Mouse (Mus musculus): ENCODE data around the gene Gm45618. TPM values are rescaled to one million over a fixed set of nuclear protein-coding genes. Genes with fewer than 3 reads are reported as not detected.

Gene Gm45618
- polyA plus RNA-seq, 1 experiment from 2014 or later = not detected

- no peaks in the 10 kb centered on the region for H3K9me3 ChIP-seq (ENCODE audit: control insufficient read depth, low read length)
- peak overlapping the region; percentile 39 for H3K4me3 ChIP-seq (ENCODE audit: low read length)
- peaks cover 48% of the 10 kb centered on the region for H3K27me3 ChIP-seq (ENCODE audit: control insufficient read depth, insufficient read depth, low read length)
- peak overlapping the region; percentile 59 for H3K4me2 ChIP-seq (replicated peaks; ENCODE audit: low read depth, low read length)
- WGBS = 29% methylated on average over 15 of the region's 17 CpGs
- no peak overlapping the region for H3K27ac ChIP-seq (ENCODE audit: low read depth, low read length)
- H3K36me3 ChIP-seq (ENCODE audit: control insufficient read depth, insufficient read depth, low read length) = no peaks in the 10 kb centered on the region
- ATAC-seq (ENCODE audit: low FRiP score, low TSS enrichment) = no peak
- H3K9ac ChIP-seq (ENCODE audit: low read depth, low read length) = no peak overlapping the region
- no peaks in the 10 kb centered on the region for H3K4me1 ChIP-seq (ENCODE audit: control insufficient read depth, insufficient read depth, low read length)
Observed at GRCm38 (mm10) chr7:142081736-142082135, 38.8 kb downstream of the Gm45618 start.

GRCm38 (mm10) chr7:142080876-142081275 is 39.7 kb downstream of the Gm45618 start:
- no peak overlapping the region for H3K27ac ChIP-seq (ENCODE audit: low read depth, low read length)
- H3K9ac ChIP-seq (ENCODE audit: low read depth, low read length) = no peak overlapping the region
- no peak overlapping the region for H3K4me3 ChIP-seq (ENCODE audit: low read length)
- no peaks in the 10 kb centered on the region for H3K36me3 ChIP-seq (ENCODE audit: control insufficient read depth, insufficient read depth, low read length)
- H3K27me3 ChIP-seq (ENCODE audit: control insufficient read depth, insufficient read depth, low read length) = peaks cover 48% of the 10 kb centered on the region
- H3K4me2 ChIP-seq (replicated peaks; ENCODE audit: low read depth, low read length) = no peak overlapping the region
- H3K9me3 ChIP-seq (ENCODE audit: control insufficient read depth, low read length) = no peaks in the 10 kb centered on the region
- ATAC-seq (ENCODE audit: low FRiP score, low TSS enrichment) = no peak
- 60% methylated on average over 2 of the region's 2 CpGs for WGBS
- no peaks in the 10 kb centered on the region for H3K4me1 ChIP-seq (ENCODE audit: control insufficient read depth, insufficient read depth, low read length)

GRCm38 (mm10) chr7:142079365-142079764 is 41.2 kb downstream of the Gm45618 start:
- Histone ChIP-seq H3K4me3 (ENCODE audit: low read length) (no peak overlapping the region), H3K4me2 (replicated peaks; ENCODE audit: low read depth, low read length) (no peak overlapping the region), H3K27me3 (ENCODE audit: control insufficient read depth, insufficient read depth, low read length) (peaks cover 42% of the 10 kb centered on the region), H3K4me1 (ENCODE audit: control insufficient read depth, insufficient read depth, low read length) (no peaks in the 10 kb centered on the region), H3K9me3 (ENCODE audit: control insufficient read depth, low read length) (no peaks in the 10 kb centered on the region), H3K27ac (ENCODE audit: low read depth, low read length) (no peak overlapping the region), H3K9ac (ENCODE audit: low read depth, low read length) (no peak overlapping the region), H3K36me3 (ENCODE audit: control insufficient read depth, insufficient read depth, low read length) (no peaks in the 10 kb centered on the region)
- no peak for ATAC-seq (ENCODE audit: low FRiP score, low TSS enrichment)
- WGBS = 54% methylated on average over 5 of the region's 5 CpGs

- no peaks in the 10 kb centered on the region for H3K9me3 ChIP-seq (ENCODE audit: control insufficient read depth, low read length)
- H3K27ac ChIP-seq (ENCODE audit: low read depth, low read length) = no peak overlapping the region
- no peaks in the 10 kb centered on the region for H3K36me3 ChIP-seq (ENCODE audit: control insufficient read depth, insufficient read depth, low read length)
- H3K9ac ChIP-seq (ENCODE audit: low read depth, low read length) = no peak overlapping the region
- H3K4me1 ChIP-seq (ENCODE audit: control insufficient read depth, insufficient read depth, low read length) = no peaks in the 10 kb centered on the region
- no peak for ATAC-seq (ENCODE audit: low FRiP score, low TSS enrichment)
- H3K27me3 ChIP-seq (ENCODE audit: control insufficient read depth, insufficient read depth, low read length) = peaks cover 20% of the 10 kb centered on the region
- WGBS = 66% methylated on average over 3 of the region's 3 CpGs
- H3K4me2 ChIP-seq (replicated peaks; ENCODE audit: low read depth, low read length) = no peak overlapping the region
- H3K4me3 ChIP-seq (ENCODE audit: low read length) = no peak overlapping the region
Observed at GRCm38 (mm10) chr7:142077138-142077537, 43.4 kb downstream of the Gm45618 start.

GRCm38 (mm10) chr7:142074146-142074886 is 46.2 kb downstream of the Gm45618 start:
- Histone ChIP-seq H3K36me3 (ENCODE audit: control insufficient read depth, insufficient read depth, low read length) (no peaks in the 10 kb centered on the region), H3K9me3 (ENCODE audit: control insufficient read depth, low read length) (no peaks in the 10 kb centered on the region), H3K4me3 (ENCODE audit: low read length) (no peak overlapping the region), H3K9ac (ENCODE audit: low read depth, low read length) (no peak overlapping the region), H3K27me3 (ENCODE audit: control insufficient read depth, insufficient read depth, low read length) (peaks cover 4% of the 10 kb centered on the region; the same call in 1 of the 2 replicates), H3K27ac (ENCODE audit: low read depth, low read length) (no peak overlapping the region), H3K4me2 (replicated peaks; ENCODE audit: low read depth, low read length) (no peak overlapping the region), H3K4me1 (ENCODE audit: control insufficient read depth, insufficient read depth, low read length) (no peaks in the 10 kb centered on the region)
- 65% methylated on average over 8 of the region's 8 CpGs for WGBS
- ATAC-seq (ENCODE audit: low FRiP score, low TSS enrichment) = no peak

GRCm38 (mm10) chr7:142071717-142072116 is 48.8 kb downstream of the Gm45618 start:
- no peaks in the 10 kb centered on the region for H3K36me3 ChIP-seq (ENCODE audit: control insufficient read depth, insufficient read depth, low read length)
- no peaks in the 10 kb centered on the region for H3K4me1 ChIP-seq (ENCODE audit: control insufficient read depth, insufficient read depth, low read length)
- no peak overlapping the region for H3K4me2 ChIP-seq (replicated peaks; ENCODE audit: low read depth, low read length)
- H3K27ac ChIP-seq (ENCODE audit: low read depth, low read length) = no peak overlapping the region
- no peak for ATAC-seq (ENCODE audit: low FRiP score, low TSS enrichment)
- H3K27me3 ChIP-seq (ENCODE audit: control insufficient read depth, insufficient read depth, low read length) = peaks cover 3% of the 10 kb centered on the region
- no peaks in the 10 kb centered on the region for H3K9me3 ChIP-seq (ENCODE audit: control insufficient read depth, low read length)
- H3K9ac ChIP-seq (ENCODE audit: low read depth, low read length) = no peak overlapping the region
- H3K4me3 ChIP-seq (ENCODE audit: low read length) = no peak overlapping the region

GRCm38 (mm10) chr7:142071212-142071578 is 49.3 kb downstream of the Gm45618 start:
- 7% methylated on average over 9 of the region's 10 CpGs for WGBS
- Histone ChIP-seq H3K4me3 (ENCODE audit: low read length) (no peak overlapping the region), H3K4me2 (replicated peaks; ENCODE audit: low read depth, low read length) (no peak overlapping the region; the same call in 1 of the 2 replicates), H3K27me3 (ENCODE audit: control insufficient read depth, insufficient read depth, low read length) (peaks cover 3% of the 10 kb centered on the region), H3K36me3 (ENCODE audit: control insufficient read depth, insufficient read depth, low read length) (no peaks in the 10 kb centered on the region), H3K4me1 (ENCODE audit: control insufficient read depth, insufficient read depth, low read length) (no peaks in the 10 kb centered on the region), H3K9ac (ENCODE audit: low read depth, low read length) (no peak overlapping the region), H3K27ac (ENCODE audit: low read depth, low read length) (no peak overlapping the region), H3K9me3 (ENCODE audit: control insufficient read depth, low read length) (no peaks in the 10 kb centered on the region)
- peak; percentile 55; the same call in 1 of the 2 replicates for ATAC-seq (ENCODE audit: low FRiP score, low TSS enrichment)

- Histone ChIP-seq H3K4me3 (ENCODE audit: low read length) (no peak overlapping the region), H3K27ac (ENCODE audit: low read depth, low read length) (no peak overlapping the region), H3K9me3 (ENCODE audit: control insufficient read depth, low read length) (no peaks in the 10 kb centered on the region), H3K27me3 (ENCODE audit: control insufficient read depth, insufficient read depth, low read length) (peaks cover 3% of the 10 kb centered on the region), H3K36me3 (ENCODE audit: control insufficient read depth, insufficient read depth, low read length) (no peaks in the 10 kb centered on the region), H3K4me1 (ENCODE audit: control insufficient read depth, insufficient read depth, low read length) (no peaks in the 10 kb centered on the region), H3K9ac (ENCODE audit: low read depth, low read length) (no peak overlapping the region), H3K4me2 (replicated peaks; ENCODE audit: low read depth, low read length) (no peak overlapping the region; the same call in 1 of the 2 replicates)
- ATAC-seq (ENCODE audit: low FRiP score, low TSS enrichment) = peak; percentile 78
- WGBS = 14% methylated on average over 13 of the region's 13 CpGs
Observed at GRCm38 (mm10) chr7:142070458-142071211, 49.9 kb downstream of the Gm45618 start.
